Mouse (Mus musculus): ENCODE results near the gene Tuft1.
A peak's percentile ranks its signal among the peaks of the same experiment; 100 is the strongest.

Gene Tuft1

DNA sequence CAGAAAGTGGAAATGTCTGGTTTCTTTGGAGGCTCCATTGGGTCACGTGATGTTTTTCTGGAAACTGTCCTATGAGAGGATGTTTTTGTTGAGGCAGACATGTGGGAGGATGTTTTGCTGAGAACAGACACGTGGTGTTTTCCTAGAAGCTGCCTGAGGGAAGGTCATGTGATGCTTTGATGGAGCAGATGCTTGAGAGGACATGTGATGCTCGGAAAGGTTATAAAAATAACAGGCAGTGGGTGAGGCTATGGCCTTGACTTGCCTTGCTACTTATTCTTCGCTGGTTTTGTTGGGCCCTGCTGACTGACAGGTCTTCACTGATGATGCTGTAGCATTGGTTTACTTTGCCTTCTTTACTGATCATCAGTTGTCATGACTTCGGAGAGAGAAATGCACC lies 67.6 kb downstream of the Tuft1 start:
- no peak for DNase-seq

DNA sequence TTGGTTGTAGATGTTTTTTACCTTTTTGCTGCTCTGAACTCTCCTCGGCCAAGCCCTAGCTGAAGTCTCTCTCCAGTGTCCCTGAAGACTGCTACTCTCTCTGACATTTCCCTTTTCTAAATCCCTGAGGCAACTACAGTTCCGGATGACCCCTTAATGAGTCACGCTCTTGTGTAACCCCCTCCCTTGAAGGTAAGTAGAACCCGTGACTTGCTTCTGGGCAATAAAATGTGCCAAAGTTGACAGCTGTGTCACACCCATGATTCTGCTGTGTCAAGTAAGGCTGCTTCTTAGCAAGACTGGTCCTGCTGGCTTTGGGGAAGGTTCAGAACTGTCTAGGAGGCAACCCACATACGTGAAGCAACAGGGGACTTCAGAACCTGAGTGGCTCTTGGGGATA lies 70.7 kb downstream of the Tuft1 start:
- no peak for DNase-seq

DNA sequence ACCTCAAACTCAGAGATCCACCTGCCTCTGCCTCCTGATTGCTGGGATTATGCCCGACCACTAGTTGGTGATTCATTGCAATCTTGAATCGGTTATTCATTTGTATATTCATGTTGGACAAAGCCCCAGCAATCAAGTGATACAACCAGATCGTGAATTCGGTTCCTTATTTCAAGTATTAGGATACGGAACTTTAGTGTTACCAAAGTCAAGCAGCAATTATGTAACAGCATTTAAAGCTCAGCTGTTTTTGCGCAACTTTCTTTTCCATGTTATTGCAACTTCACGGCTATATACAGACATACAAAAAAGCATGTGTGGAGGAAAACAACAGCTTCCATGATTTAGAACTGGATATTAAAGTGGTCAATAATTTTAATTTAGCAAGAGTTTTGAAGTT lies 75.7 kb downstream of the Tuft1 start:
- no peak for DNase-seq

DNA sequence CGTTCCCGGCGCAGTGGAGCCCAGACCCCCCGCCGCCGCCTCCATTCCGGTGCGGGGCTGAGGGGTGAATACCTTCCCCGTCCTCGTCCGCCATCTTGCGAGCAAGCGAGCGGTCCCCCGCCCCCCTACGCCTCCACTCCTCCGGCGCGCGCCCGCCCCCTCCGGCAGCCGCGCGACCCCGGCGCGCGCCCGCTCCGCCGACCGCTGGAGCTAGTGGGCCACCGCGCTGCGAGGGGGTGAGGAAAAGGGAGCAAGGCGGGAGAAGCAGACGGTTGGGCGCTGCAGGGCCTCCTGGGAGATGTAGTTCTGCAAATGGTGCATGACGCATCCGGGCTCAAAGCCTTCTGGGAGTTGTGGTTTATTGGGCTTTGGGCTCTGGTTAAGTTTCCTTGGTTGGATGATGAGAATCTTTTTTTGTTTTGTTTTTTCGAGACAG lies 76.2 kb downstream of the Tuft1 start, which contains the start of gene Snx27:
Gene Snx27 (minus strand): TSS at position 261 of the 436 bp plus-strand sequence.
- peak; percentile 92 for DNase-seq

DNA sequence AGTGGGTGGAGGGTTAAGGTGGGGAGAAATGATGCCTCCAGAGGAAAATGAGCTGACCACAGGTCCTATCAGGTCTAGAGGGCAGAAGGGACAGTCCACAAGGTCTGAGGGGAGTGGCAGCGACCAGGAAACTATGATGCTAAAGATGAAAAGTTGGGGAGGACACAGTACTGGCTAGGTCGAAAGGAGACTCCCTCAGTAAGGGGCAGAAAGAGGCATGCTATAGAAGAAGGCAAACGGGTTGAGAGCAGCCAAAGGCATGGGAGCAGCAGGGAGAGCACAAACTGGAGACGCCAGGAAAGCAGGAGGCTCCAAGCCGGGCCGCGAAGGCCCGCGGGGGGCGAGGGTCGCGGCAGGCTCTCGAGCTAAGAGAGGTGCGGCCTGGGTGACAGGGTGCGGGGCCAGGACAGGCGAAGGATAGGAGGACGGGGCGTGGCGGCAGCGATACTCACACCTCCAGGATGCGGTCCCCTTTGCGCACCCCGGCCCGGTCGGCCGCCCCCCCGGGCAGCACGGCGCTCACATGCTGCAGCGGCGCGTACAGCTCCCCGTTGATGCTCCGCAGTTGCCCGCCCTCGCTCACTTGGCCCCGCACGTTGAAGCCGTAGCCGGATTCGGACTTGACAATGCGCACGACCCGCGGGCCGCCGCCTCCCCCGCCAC lies 76.7 kb downstream of the Tuft1 start:
- no peak for DNase-seq

DNA sequence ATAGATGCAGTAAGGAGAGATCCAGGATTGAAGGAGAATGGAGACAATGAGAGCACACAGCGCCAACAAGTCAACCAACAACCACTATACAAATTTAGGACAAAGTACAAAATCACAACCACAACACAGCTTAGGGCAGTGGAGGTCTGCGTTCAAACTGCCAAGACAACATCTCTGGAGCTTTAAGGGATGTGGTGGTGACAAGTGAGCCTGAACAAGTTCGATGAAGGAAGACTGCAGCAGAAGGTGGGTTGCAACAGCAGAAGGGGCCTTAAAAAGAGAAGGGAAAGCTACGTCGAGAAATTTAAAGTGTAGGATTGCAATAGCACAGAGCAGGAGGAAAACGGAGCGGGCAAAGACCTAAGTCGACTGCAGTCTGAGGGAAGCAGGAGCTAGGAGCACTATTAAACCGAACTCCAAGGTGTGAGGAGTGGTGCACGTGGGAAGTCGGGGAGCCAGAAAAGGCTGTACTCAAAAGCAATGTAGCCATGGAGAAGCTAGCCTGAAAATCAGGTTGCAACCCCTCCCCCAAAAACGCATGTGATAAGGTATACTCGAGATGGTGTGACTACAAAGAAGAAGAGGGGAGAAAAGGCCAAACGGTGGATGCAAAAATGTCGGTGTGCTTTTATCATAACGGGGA lies 77.4 kb downstream of the Tuft1 start:
- peak; percentile 31 for DNase-seq

DNA sequence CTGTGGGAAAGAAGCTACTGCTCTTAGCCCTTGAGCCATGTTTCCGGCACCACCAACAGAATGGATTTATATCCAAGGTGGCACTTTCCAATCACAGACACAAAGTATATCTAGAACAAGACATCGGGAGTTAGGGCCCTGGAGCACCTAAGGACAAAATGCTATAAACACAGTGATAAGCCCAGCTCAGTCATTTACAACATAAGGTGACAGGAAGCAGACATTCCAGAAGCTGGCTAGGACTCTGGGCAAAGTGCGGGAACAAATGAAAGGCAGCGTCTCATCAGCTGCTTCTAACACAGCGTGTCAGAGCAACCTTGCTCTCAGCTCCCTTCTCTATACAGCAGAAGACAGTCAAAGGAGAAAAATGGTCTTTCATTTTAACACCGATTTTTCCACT lies 84.2 kb downstream of the Tuft1 start:
- no peak for DNase-seq

DNA sequence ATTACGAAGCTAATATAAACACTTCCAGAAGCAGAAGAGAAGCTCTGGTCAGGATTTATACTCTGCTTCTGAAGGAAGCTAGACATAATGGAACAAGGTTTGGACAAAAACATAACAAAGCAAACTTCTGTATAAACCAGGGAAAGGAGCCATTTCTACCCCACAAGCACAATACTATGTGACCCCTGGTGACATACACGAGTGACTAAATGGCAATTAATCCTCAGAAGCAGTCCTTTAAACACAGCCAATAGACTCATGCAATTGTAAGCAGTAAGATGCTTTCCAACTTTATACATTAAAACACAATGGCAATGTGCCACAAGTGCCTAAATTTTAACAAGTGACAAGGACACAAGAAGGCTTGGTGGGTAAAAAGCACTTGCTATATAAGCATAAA lies 91.4 kb downstream of the Tuft1 start:
- no peak for DNase-seq

DNA sequence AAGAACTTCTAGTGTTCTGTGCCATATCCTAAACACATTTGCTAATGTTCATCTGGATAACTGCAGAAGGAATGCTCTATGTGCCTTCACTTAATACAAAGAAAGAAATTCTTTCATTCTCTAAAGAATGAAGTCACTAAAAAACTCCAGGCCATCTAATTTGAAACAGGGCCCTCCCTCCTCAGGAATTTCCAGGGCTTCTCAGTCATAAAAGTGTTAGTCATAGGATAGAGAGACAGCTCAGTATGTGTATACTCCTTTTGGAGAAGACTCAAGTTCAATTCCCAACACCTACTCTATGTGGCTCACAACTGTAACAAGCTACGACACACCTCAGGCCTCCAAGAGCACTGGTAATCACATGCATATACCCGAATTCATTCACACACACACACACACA lies 93.1 kb downstream of the Tuft1 start:
- DNase-seq, result no peak

DNA sequence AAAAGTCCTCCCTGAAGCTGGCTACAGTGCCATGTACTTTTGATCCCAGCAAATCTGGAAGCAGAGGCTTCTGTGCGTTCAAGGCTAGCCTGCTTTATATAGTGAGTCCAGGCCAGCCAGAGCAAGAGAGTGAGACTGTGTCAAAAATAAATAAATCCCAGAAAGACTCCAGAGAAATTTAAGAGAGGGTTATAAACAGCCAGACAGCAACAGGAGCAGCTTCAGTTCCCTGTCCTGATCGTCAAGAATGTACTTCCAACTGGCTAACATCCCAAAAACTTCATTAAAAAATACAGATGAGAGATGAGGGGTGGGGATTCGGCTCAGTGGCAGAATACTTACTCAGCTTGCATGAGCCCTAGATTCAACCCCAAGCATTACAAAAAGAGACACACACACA lies 93.5 kb downstream of the Tuft1 start:
- no peak for DNase-seq

DNA sequence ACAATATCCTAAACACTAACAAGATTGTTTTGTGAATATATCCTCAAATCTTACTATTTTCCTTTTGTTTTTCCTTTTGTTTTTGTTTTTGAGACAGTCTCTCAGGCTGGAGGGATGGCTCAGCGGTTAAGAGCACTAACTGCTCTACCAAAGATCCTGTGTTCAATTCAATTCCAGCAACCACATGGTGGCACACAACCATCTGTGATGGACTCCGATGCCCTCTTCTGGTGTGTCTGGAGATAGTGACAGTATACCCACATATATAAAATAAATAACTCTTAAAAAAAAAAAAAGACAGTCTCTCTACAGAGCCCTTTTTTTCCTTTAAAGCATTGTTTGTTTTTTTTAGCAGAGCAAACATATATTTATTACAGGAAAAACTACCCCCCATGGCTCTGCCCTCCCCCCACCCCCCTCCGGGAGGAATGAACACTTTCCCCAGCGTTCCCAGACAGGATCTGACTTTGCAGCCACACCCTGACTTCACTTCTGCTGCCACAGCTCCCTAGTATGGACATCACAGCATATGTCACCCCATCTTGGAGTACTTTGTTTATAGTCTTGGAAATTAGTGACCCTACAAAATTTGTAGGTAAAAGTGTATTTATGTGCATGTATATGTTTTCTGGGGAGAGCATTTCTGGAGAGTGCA lies 94.2 kb downstream of the Tuft1 start:
- DNase-seq, result no peak

DNA sequence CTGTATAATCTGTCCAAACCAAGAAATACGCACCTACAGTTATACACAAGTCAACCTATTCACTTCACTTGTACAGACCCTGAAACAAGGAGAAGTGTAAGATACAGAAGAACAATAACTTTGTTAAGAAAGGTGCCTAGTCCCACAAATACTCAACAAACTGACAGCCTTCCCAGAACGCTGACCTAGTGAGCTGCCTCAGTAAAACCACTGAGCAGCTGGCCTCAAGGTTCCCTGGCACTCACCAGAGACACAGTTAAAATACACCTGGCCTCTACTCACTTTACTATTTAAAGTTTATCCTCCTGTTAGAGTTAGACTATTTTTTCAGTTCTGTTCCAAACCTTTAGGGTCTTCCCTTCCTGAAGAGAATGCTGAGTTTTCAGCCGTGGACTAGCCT lies 95.5 kb downstream of the Tuft1 start:
- DNase-seq, result no peak

Measured in thymus, postnatal 4 days (tissue).